Mouse (Mus musculus): Measurements from ENCODE around the gene Gm10037.
A peak's percentile ranks its signal among the peaks of the same experiment; 100 is the strongest.

GRCm38 (mm10) chr13:67830911-67831336 lies at the start of gene Gm10037:
- no peak for TF ChIP-seq CTCF (IDR thresholded peaks at IDR 0.05; ENCODE audit: borderline replicate concordance, insufficient read depth, low read length)
- peak; percentile 12; the same call in 1 of the 2 replicates for TF ChIP-seq POLR2A (IDR thresholded peaks at IDR 0.05; ENCODE audit: low read depth, low read length)
